Mouse (Mus musculus): Measurements from ENCODE around the gene Zfp989. TPM values are rescaled to one million over a fixed set of nuclear protein-coding genes. Genes with fewer than 3 reads are reported as not detected.

Zfp989 gene
- 4.8 TPM for polyA plus RNA-seq (2017; shearing (Covaris generic))

GRCm38 (mm10) chr4:146971757-146972156 lies at the start of gene Zfp989:
Gene Zfp989, plus strand, starts transcription at chr4:146971976.

DNA sequence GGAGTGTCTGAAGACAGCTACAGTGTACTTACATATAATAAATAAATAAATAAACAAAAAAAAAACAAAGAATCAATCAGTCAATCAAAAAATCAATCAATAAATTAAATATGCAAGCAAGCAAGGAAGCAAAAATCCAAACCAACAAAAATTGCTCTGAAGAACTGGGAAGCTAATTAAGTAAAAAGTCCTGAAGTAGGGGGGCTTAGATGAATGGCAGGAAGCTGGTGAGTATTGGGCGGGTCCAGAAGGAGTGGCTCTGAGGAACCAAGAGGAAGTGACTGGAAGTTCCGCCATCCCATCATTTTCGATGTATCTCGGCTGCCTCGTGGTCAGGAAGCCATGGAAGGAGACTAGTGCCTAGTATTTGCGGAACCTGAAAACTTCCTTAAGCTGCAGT lies 49.8 kb downstream of the Zfp989 start, which contains the start of gene Rex2:
Gene Rex2 (plus strand): TSS at position 301 of the 400 bp plus-strand sequence.

Other genes starting within 250 kb of the Zfp989 start
- gene Gm21411, start 62.4 kb upstream of the Zfp989 start, polyA plus RNA-seq (2017; shearing (Covaris generic)): not detected
- not detected for gene Rex2, start 49.9 kb downstream of the Zfp989 start, polyA plus RNA-seq (2017; shearing (Covaris generic))
- gene Zfp991, start 160.1 kb downstream of the Zfp989 start, polyA plus RNA-seq (2017; shearing (Covaris generic)): 7.7 TPM